Mouse (Mus musculus): ENCODE measurements at regions not wholly inside any gene's neighbourhood (a gene's known extent, or its start where the extent isn't known, plus 50 kb on each side); places are given as distances from the start of the nearest gene placed in this dataset.

DNA sequence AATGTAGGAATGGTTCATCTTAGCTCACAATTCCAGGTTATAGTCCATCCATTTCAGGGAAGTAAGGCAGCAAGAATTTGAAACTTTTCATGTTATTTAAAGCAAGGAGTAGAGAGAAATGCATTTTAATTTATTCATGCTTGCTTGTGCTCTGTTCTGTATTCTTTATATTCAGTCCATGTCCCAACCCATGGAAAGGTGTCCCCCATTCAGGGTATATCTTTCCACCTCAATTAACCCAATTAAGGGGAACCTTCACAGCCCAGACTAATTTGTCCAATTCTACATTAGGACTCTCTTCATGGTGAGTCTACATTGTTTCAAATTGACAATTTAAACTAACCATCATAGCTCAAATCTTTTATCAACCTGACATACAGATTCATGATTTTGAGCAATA, 580.2 kb downstream of the Cenpc1 start:
- DNase-seq (ENCODE audit: low spot score) (no peak), ATAC-seq (ENCODE audit: low read depth) (no peak)
- Histone ChIP-seq H3K9me3 (ENCODE audit: control insufficient read depth, low read length) (no peaks in the 10 kb centered on the region), H3K9ac (ENCODE audit: low read depth, low read length) (no peak overlapping the region), H3K27me3 (replicated peaks; ENCODE audit: control insufficient read depth, insufficient read depth, low read length) (no peaks in the 10 kb centered on the region), H3K27ac (replicated peaks; ENCODE audit: low read depth, low read length) (no peak overlapping the region), H3K4me1 (ENCODE audit: control insufficient read depth, insufficient read depth, low read length) (no peaks in the 10 kb centered on the region), H3K36me3 (ENCODE audit: control insufficient read depth, insufficient read depth, low read length) (no peaks in the 10 kb centered on the region), H3K4me2 (ENCODE audit: low read depth, low read length) (no peak overlapping the region), H3K4me3 (ENCODE audit: low read depth, low read length) (no peak overlapping the region)

DNA sequence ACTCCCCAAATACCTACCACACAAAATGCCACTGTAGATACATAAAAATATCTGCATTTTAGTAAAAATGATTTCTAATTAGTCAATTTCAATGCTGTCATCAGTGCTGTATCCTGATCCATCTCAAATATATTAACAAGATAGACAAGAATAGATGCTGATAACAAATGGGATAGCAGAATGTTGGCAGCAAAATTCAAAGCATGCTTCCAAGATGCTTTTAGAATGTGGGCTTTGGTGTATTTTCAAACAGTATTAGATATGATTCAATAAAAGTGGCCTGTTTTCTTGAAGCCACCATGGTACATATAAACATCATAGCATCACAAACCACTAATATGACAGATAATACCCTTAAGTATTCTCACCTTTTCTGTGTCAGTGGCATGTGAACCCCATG, 597.6 kb downstream of the Cenpc1 start:
- no peak overlapping the region for H3K4me3 ChIP-seq (ENCODE audit: low read depth, low read length)
- H3K4me1 ChIP-seq (ENCODE audit: control insufficient read depth, insufficient read depth, low read length) = no peaks in the 10 kb centered on the region
- no peak overlapping the region for H3K27ac ChIP-seq (replicated peaks; ENCODE audit: low read depth, low read length)
- no peaks in the 10 kb centered on the region for H3K36me3 ChIP-seq (ENCODE audit: control insufficient read depth, insufficient read depth, low read length)
- DNase-seq (ENCODE audit: low spot score) = no peak
- ATAC-seq (ENCODE audit: low read depth) = no peak
- H3K9ac ChIP-seq (ENCODE audit: low read depth, low read length) = no peak overlapping the region
- H3K27me3 ChIP-seq (replicated peaks; ENCODE audit: control insufficient read depth, insufficient read depth, low read length) = no peaks in the 10 kb centered on the region
- H3K4me2 ChIP-seq (ENCODE audit: low read depth, low read length) = no peak overlapping the region
- H3K9me3 ChIP-seq (ENCODE audit: control insufficient read depth, low read length) = no peaks in the 10 kb centered on the region

GRCm38 (mm10) chr5:85467151-85467550, 598.2 kb downstream of the Cenpc1 start:
- no peaks in the 10 kb centered on the region for H3K9me3 ChIP-seq (ENCODE audit: control insufficient read depth, low read length)
- no peak for DNase-seq (ENCODE audit: low spot score)
- H3K36me3 ChIP-seq (ENCODE audit: control insufficient read depth, insufficient read depth, low read length) = no peaks in the 10 kb centered on the region
- no peak overlapping the region for H3K4me2 ChIP-seq (ENCODE audit: low read depth, low read length)
- no peak overlapping the region for H3K4me3 ChIP-seq (ENCODE audit: low read depth, low read length)
- H3K9ac ChIP-seq (ENCODE audit: low read depth, low read length) = no peak overlapping the region
- WGBS = 89% methylated on average over 3 of the region's 3 CpGs
- H3K27ac ChIP-seq (replicated peaks; ENCODE audit: low read depth, low read length) = no peak overlapping the region
- ATAC-seq (ENCODE audit: low read depth) = no peak
- no peaks in the 10 kb centered on the region for H3K4me1 ChIP-seq (ENCODE audit: control insufficient read depth, insufficient read depth, low read length)
- no peaks in the 10 kb centered on the region for H3K27me3 ChIP-seq (replicated peaks; ENCODE audit: control insufficient read depth, insufficient read depth, low read length)
